Mouse (Mus musculus) MEL (cell line): ENCODE results near the gene Cep104. TPM values are rescaled to one million over a fixed set of nuclear protein-coding genes. Genes with fewer than 3 reads are reported as not detected.

Experiments
- DNase-seq: peaks from one replicate; pipeline ENCODE4 v3.0.0; 2011; ENCODE audit warnings: low read depth, low spot score
- H3K27ac ChIP-seq: 2 replicates; pipeline ENCODE4 v1.5.1; 2012; ENCODE audit warnings: low read depth, mild to moderate bottlenecking, control low read depth, low read length, moderate library complexity; ENCODE audit not compliant: control insufficient read depth
- H3K27me3 ChIP-seq, 2 experiments: fragments of 150-350 bp in 1 of 2; sonication (generic) in 1 of 2; 2 replicates each; pipeline ENCODE4 v1.6.1; 2012; ENCODE audit warnings: low read length in 2 of 2, mild to moderate bottlenecking in 2 of 2, improper control_type of control experiment in 1 of 2, moderate library complexity in 1 of 2; ENCODE audit not compliant: insufficient read depth in 2 of 2, control insufficient read depth in 1 of 2
- H3K36me3 ChIP-seq, 2 experiments: 2 replicates each; pipeline ENCODE4 v1.6.1; 2012 to 2014; ENCODE audit warnings: low read length in 2 of 2, improper control_type of control experiment in 1 of 2, inconsistent platforms in 1 of 2, mild to moderate bottlenecking in 1 of 2; ENCODE audit not compliant: insufficient read depth in 2 of 2, control insufficient read depth in 1 of 2
- H3K4me1 ChIP-seq, 2 experiments: fragments of 150-350 bp in 1 of 2; sonication (generic) in 1 of 2; 2 replicates each; pipeline ENCODE4 v1.6.1; 2012; ENCODE audit warnings: low read length in 2 of 2, improper control_type of control experiment in 1 of 2, mild to moderate bottlenecking in 1 of 2; ENCODE audit not compliant: insufficient read depth in 2 of 2, control insufficient read depth in 1 of 2
- H3K4me3 ChIP-seq, 2 experiments: fragments of 150-350 bp in 1 of 2; sonication (generic) in 1 of 2; 2 replicates each; pipeline ENCODE4 v1.5.1; 2012; ENCODE audit warnings: low read depth in 2 of 2, low read length in 2 of 2, mild to moderate bottlenecking in 2 of 2, moderate library complexity in 2 of 2, control low read depth in 1 of 2, improper control_type of control experiment in 1 of 2; ENCODE audit not compliant: control insufficient read depth in 1 of 2, insufficient read depth in 1 of 2
- H3K79me2 ChIP-seq: 2 replicates; pipeline ENCODE4 v1.6.1; 2012; ENCODE audit warnings: mild to moderate bottlenecking, low read length, moderate library complexity; ENCODE audit not compliant: control insufficient read depth, poor library complexity, insufficient read depth
- H3K9ac ChIP-seq: 2 replicates; pipeline ENCODE4 v1.6.1; 2012; ENCODE audit warnings: low read depth, mild to moderate bottlenecking, control low read depth, low read length, moderate library complexity; ENCODE audit not compliant: control insufficient read depth, poor library complexity, severe bottlenecking
- H3K9me3 ChIP-seq: fragments of 150-350 bp; sonication (generic); replicated peaks from 2 replicates; pipeline ENCODE4 v1.6.1; 2012; ENCODE audit warnings: mild to moderate bottlenecking, low read length, improper control_type of control experiment, moderate library complexity; ENCODE audit not compliant: insufficient read depth
- CTCF ChIP-seq, 3 experiments: IDR thresholded peaks in 2 of 3; conservative IDR thresholded peaks in 1 of 3; 2 replicates each; pipeline ENCODE4 v1.5.1; 2011 to 2012; ENCODE audit warnings: low read length in 3 of 3, low read depth in 2 of 3, mild to moderate bottlenecking in 2 of 3, improper control_type of control experiment in 1 of 3, inconsistent platforms in 1 of 3, mixed read lengths in 1 of 3, moderate library complexity in 1 of 3; ENCODE audit not compliant: control insufficient read depth in 1 of 3, insufficient read depth in 1 of 3, poor library complexity in 1 of 3, severe bottlenecking in 1 of 3
- EP300 ChIP-seq, 2 experiments: IDR thresholded peaks; 2 replicates each; pipeline ENCODE4 v1.6.1; 2011; ENCODE audit warnings: improper control_type of control experiment in 2 of 2, low read length in 2 of 2, low read depth in 1 of 2, mild to moderate bottlenecking in 1 of 2
- GATA1 ChIP-seq: IDR thresholded peaks from 2 replicates; pipeline ENCODE4 v1.6.1; 2011; ENCODE audit warnings: low read depth, low read length, improper control_type of control experiment
- JUND ChIP-seq: IDR thresholded peaks from 2 replicates; pipeline ENCODE4 v1.6.1; 2011; ENCODE audit warnings: low read depth, mild to moderate bottlenecking, improper control_type of control experiment, low read length
- MAFK ChIP-seq: IDR thresholded peaks from 2 replicates; pipeline ENCODE4 v1.6.1; 2011; ENCODE audit warnings: low read depth, mild to moderate bottlenecking, low read length, improper control_type of control experiment, borderline replicate concordance
- MAX ChIP-seq: IDR thresholded peaks from 2 replicates; pipeline ENCODE4 v1.6.1; 2011; ENCODE audit warnings: low read length, improper control_type of control experiment
- MYB ChIP-seq: IDR thresholded peaks from 2 replicates; pipeline ENCODE4 v1.6.1; 2011; ENCODE audit warnings: mild to moderate bottlenecking, low read depth, low read length, improper control_type of control experiment
- MYC ChIP-seq: IDR thresholded peaks from 2 replicates; pipeline ENCODE4 v1.6.1; 2011; ENCODE audit warnings: low read depth, mild to moderate bottlenecking, low read length, improper control_type of control experiment, moderate library complexity
- POLR2A ChIP-seq, 2 experiments: IDR thresholded peaks; 2 replicates each; pipeline ENCODE4 v1.6.1; 2011 to 2012; ENCODE audit warnings: low read length in 2 of 2, mild to moderate bottlenecking in 2 of 2, control low read depth in 1 of 2, improper control_type of control experiment in 1 of 2, low read depth in 1 of 2, moderate library complexity in 1 of 2; ENCODE audit not compliant: control insufficient read depth in 1 of 2, insufficient read depth in 1 of 2, poor library complexity in 1 of 2
- POLR2AphosphoS2 ChIP-seq: IDR thresholded peaks from 2 replicates; pipeline ENCODE4 v1.6.1; 2011; ENCODE audit warnings: low read length, improper control_type of control experiment
- POLR2AphosphoS5 ChIP-seq: IDR thresholded peaks from 2 replicates; pipeline ENCODE4 v1.6.1; 2012; ENCODE audit warnings: low read depth, borderline replicate concordance, mild to moderate bottlenecking, inconsistent platforms, low read length, moderate library complexity, mixed read lengths
- SIN3A ChIP-seq: IDR thresholded peaks from 2 replicates; pipeline ENCODE4 v1.6.1; 2012; ENCODE audit warnings: low read length, improper control_type of control experiment, inconsistent platforms
- USF1 ChIP-seq: IDR thresholded peaks from 2 replicates; pipeline ENCODE4 v1.6.1; 2014; ENCODE audit warnings: low read depth, mild to moderate bottlenecking, inconsistent platforms, low read length, improper control_type of control experiment, moderate library complexity
- ZC3H11A ChIP-seq: IDR thresholded peaks from 2 replicates; pipeline ENCODE4 v1.6.1; 2012; ENCODE audit warnings: low read depth, mild to moderate bottlenecking, inconsistent platforms, low read length, improper control_type of control experiment
- ZMIZ1 ChIP-seq: IDR thresholded peaks from 2 replicates; pipeline ENCODE4 v1.6.1; 2012; ENCODE audit warnings: low read depth, mild to moderate bottlenecking, inconsistent platforms, low read length, improper control_type of control experiment, moderate library complexity
- ZNF384 ChIP-seq: IDR thresholded peaks from 2 replicates; pipeline ENCODE4 v1.6.1; 2012; ENCODE audit warnings: low read depth, mild to moderate bottlenecking, inconsistent platforms, low read length, improper control_type of control experiment
- polyA plus RNA-seq, 2 experiments: library from polyadenylated mRNA; stranded (reverse) in 1 of 2; unstranded in 1 of 2; fragments of >175 nt in 1 of 2; fragments of >200 nt in 1 of 2; gene quantifications; 2 replicates each; pipeline versions ENCODE4 v1.2.1 to v1.2.4; 2012; ENCODE audit warnings: low replicate concordance in 2 of 2, low read depth in 1 of 2; ENCODE audit not compliant: insufficient read length in 2 of 2, insufficient read depth in 1 of 2, missing spikeins in 1 of 2
- total RNA-seq: library from RNA; depleted of rRNA; stranded (reverse); fragments of 300-350 nt; gene quantifications from 2 replicates; pipeline ENCODE4 v1.2.3, GENCODE M21; 2012

The Cep104 gene
- total and polyA plus RNA-seq, 3 experiments, result 8.5 to 19.9 TPM; not detected in 1

GRCm38 (mm10) chr4:154055482-154055881 lies 80.5 kb downstream of the Cep104 start:
- no peak overlapping the region for H3K4me3 ChIP-seq
- H3K9ac ChIP-seq, result no peak overlapping the region
- no peak for DNase-seq
- TF ChIP-seq MAX (no peak), MYC (no peak), ZMIZ1 (no peak), USF1 (no peak), POLR2AphosphoS5 (no peak), ZC3H11A (no peak), MAFK (no peak), CTCF (IDR thresholded peaks at IDR 0.05 in 2 of 3, conservative IDR thresholded peaks at IDR 0.05 in 1 of 3; ENCODE audit: control insufficient read depth in 1 of 3, insufficient read depth in 1 of 3, low read depth in 2 of 3, low read length in 3 of 3, poor library complexity in 1 of 3, severe bottlenecking in 1 of 3) (no peak)
- TF ChIP-seq, all 39 proteins: peak for 0
- no peaks in the 10 kb centered on the region for H3K4me1 ChIP-seq
- no peaks in the 10 kb centered on the region for H3K9me3 ChIP-seq
- H3K27me3 ChIP-seq, result no peaks in the 10 kb centered on the region
- H3K27ac ChIP-seq, result no peak overlapping the region
- no peaks in the 10 kb centered on the region for H3K79me2 ChIP-seq
- no peaks in the 10 kb centered on the region for H3K36me3 ChIP-seq

- no peaks in the 10 kb centered on the region for H3K4me1 ChIP-seq
- no peak overlapping the region for H3K9ac ChIP-seq
- no peaks in the 10 kb centered on the region for H3K27me3 ChIP-seq
- no peak for TF ChIP-seq EP300 (IDR thresholded peaks at IDR 0.05; ENCODE audit: low read depth in 1 of 2, low read length in 2 of 2)
- TF ChIP-seq CTCF (IDR thresholded peaks at IDR 0.05 in 2 of 3, conservative IDR thresholded peaks at IDR 0.05 in 1 of 3; ENCODE audit: control insufficient read depth in 1 of 3, insufficient read depth in 1 of 3, low read depth in 2 of 3, low read length in 3 of 3, poor library complexity in 1 of 3, severe bottlenecking in 1 of 3), result no peak
- no peak for TF ChIP-seq POLR2AphosphoS2
- no peak for TF ChIP-seq SIN3A
- TF ChIP-seq MAFK, result no peak
- TF ChIP-seq GATA1, result no peak
- TF ChIP-seq POLR2A (IDR thresholded peaks at IDR 0.05; ENCODE audit: control insufficient read depth in 1 of 2, insufficient read depth in 1 of 2, low read depth in 1 of 2, low read length in 2 of 2, poor library complexity in 1 of 2), result no peak
- no peak for TF ChIP-seq MAX
- no peak for TF ChIP-seq JUND
- TF ChIP-seq ZNF384, result no peak
- no peak for TF ChIP-seq POLR2AphosphoS5
- TF ChIP-seq MYB, result no peak
- TF ChIP-seq, all 39 proteins: peak for 0
- Histone ChIP-seq H3K9me3 (no peaks in the 10 kb centered on the region), H3K79me2 (no peaks in the 10 kb centered on the region), H3K4me3 (no peak overlapping the region), H3K27ac (no peak overlapping the region), H3K36me3 (no peaks in the 10 kb centered on the region)
- no peak for DNase-seq
These were observed 81.1 kb downstream of the Cep104 start for GRCm38 (mm10) chr4:154056046-154056445.
